ENCODE assay signal across 9 mouse cellular contexts in the genomic region with DNA sequence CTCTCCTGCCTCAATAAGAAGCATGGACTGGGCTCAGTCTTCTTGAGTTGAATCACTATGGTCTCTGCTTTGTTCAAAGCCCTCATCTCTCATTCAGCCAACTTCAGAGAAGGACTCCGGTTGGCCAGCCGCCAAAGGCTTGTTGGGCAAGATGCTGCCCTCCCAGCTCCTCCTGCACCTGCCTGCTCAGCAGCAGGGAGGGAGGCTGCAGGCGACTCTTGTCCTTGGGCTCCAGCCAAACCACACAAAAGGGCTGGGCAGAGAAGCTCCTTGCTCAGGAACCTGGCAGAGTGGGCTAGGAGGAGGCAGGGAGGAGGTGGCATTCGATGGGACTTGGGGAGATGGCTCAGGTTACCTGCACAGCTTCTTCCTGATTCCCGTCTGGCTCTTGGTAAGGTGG. TPM values are rescaled to one million over a fixed set of nuclear protein-coding genes. Genes with fewer than 3 reads are reported as not detected.
A peak's percentile ranks its signal among the peaks of the same experiment; 100 is the strongest.
DNase-seq lines count a peak whose midpoint lies in the region; ATAC-seq lines count a peak whose summit lies in the region.
"Had no signal": no experiment of that assay in that cellular context is flagged by ENCODE, and none has a peak within 500 bp of the region (broad histone marks: within the 10 kb centered on the region; RNA-seq: fewer than 3 reads in every experiment).

No protein-coding gene starts in this region.

- no peak overlapping the region for H3K4me3 ChIP-seq in forebrain, embryonic 16.5 days (replicated peaks; ENCODE audit: low read length)
- H3K4me3 ChIP-seq in midbrain, embryonic 15.5 days = peak overlapping the region; percentile 63
- H3K4me3 ChIP-seq in limb, embryonic 10.5 days = no peak overlapping the region

- peak overlapping the region; percentile 88 for H3K4me2 ChIP-seq in forebrain, embryonic 16.5 days (ENCODE audit: low read length)
- peak overlapping the region; percentile 75 for H3K4me2 ChIP-seq in midbrain, embryonic 15.5 days

- peak; percentile 35 for DNase-seq in layer of hippocampus, adult 9-11 months
- no peak for DNase-seq in layer of hippocampus, adult 18-20 months (ENCODE audit: low spot score in 2 of 2)
- DNase-seq in cerebellum, adult 11 months = peak; percentile 72
- peak; percentile 93 for DNase-seq in kidney, postnatal 10 days
- no peak for DNase-seq in frontal cortex, postnatal 25 days (ENCODE audit: low spot score in 2 of 2)
- DNase-seq in limb, embryonic 10.5 days (ENCODE audit: low spot score) = no peak

- no peaks in the 10 kb centered on the region for H3K9me3 ChIP-seq in forebrain, embryonic 16.5 days (ENCODE audit: control insufficient read depth, low read length)
- no peaks in the 10 kb centered on the region for H3K9me3 ChIP-seq in midbrain, embryonic 15.5 days
- no peaks in the 10 kb centered on the region for H3K9me3 ChIP-seq in limb, embryonic 10.5 days (replicated peaks)
- H3K9me3 ChIP-seq: G1E had no signal

- 12% methylated on average over 5 of the region's 5 CpGs for WGBS in forebrain, embryonic 16.5 days
- 12% methylated on average over 5 of the region's 5 CpGs for WGBS in midbrain, embryonic 15.5 days
- 83% methylated on average over 5 of the region's 5 CpGs for WGBS in limb, embryonic 10.5 days

- peaks cover 52% of the 10 kb centered on the region for H3K4me1 ChIP-seq in forebrain, embryonic 16.5 days (replicated peaks; ENCODE audit: control insufficient read depth, insufficient read depth, low read length)
- peaks cover 67% of the 10 kb centered on the region for H3K4me1 ChIP-seq in midbrain, embryonic 15.5 days
- H3K4me1 ChIP-seq in limb, embryonic 10.5 days = peaks cover 30% of the 10 kb centered on the region

- H3K36me3 ChIP-seq in forebrain, embryonic 16.5 days (ENCODE audit: control insufficient read depth, insufficient read depth) = no peaks in the 10 kb centered on the region
- no peaks in the 10 kb centered on the region for H3K36me3 ChIP-seq in midbrain, embryonic 15.5 days (replicated peaks)
- H3K36me3 ChIP-seq in limb, embryonic 10.5 days = no peaks in the 10 kb centered on the region
- H3K36me3 ChIP-seq: G1E had no signal

- H3K27ac ChIP-seq in forebrain, embryonic 16.5 days (ENCODE audit: low read length) = peak overlapping the region; percentile 60
- H3K27ac ChIP-seq in midbrain, embryonic 15.5 days = peak overlapping the region; percentile 80
- no peak overlapping the region for H3K27ac ChIP-seq in limb, embryonic 10.5 days

- ATAC-seq in forebrain, embryonic 16.5 days = no peak
- no peak for ATAC-seq in midbrain, embryonic 15.5 days (replicated peaks)

- peak overlapping the region; percentile 10; the same call in 1 of the 2 replicates for H3K9ac ChIP-seq in forebrain, embryonic 16.5 days (replicated peaks; ENCODE audit: low read depth, low read length)
- no peak overlapping the region for H3K9ac ChIP-seq in midbrain, embryonic 15.5 days

- no peaks in the 10 kb centered on the region for H3K27me3 ChIP-seq in forebrain, embryonic 16.5 days (replicated peaks; ENCODE audit: control insufficient read depth, insufficient read depth, low read length)
- no peaks in the 10 kb centered on the region for H3K27me3 ChIP-seq in midbrain, embryonic 15.5 days (replicated peaks)
- peaks cover 55% of the 10 kb centered on the region for H3K27me3 ChIP-seq in limb, embryonic 10.5 days (ENCODE audit: low read depth, poor library complexity, severe bottlenecking)

RNA-seq across cellular contexts. Expression of gene Nuak2, which starts 3.3 kb away (rescaled TPM):
- total RNA-seq in layer of hippocampus, adult 18-20 months (2021) = 1 to 10 TPM; 1.6 to 1.9 TPM
- 13.3 and 13.4 TPM in 2 replicates for polyA plus RNA-seq in forebrain, embryonic 16.5 days (2015; fragmentation: Nextera tagmentation; extraction: Ambion mirVana)
- 26.1 and 27.9 TPM in 2 replicates for polyA plus RNA-seq in midbrain, embryonic 15.5 days (2015; fragmentation: Nextera tagmentation; extraction: Ambion mirVana)
- 0.84 and 0.92 TPM in 2 replicates for polyA plus RNA-seq in limb, embryonic 10.5 days (2016; fragmentation: Nextera tagmentation; extraction: Ambion mirVana)
- polyA plus RNA-seq: G1E had no signal

RNA-seq across cellular contexts. Expression of gene Klhdc8a, which starts 20.8 kb away (rescaled TPM):
- 1 to 10 TPM; 4.3 to 5.3 TPM for total RNA-seq in layer of hippocampus, adult 18-20 months (2021)
- 2.7 and 3.4 TPM in 2 replicates for polyA plus RNA-seq in forebrain, embryonic 16.5 days (2015; fragmentation: Nextera tagmentation; extraction: Ambion mirVana)
- polyA plus RNA-seq in midbrain, embryonic 15.5 days (2015; fragmentation: Nextera tagmentation; extraction: Ambion mirVana) = 10.7 and 11.5 TPM in 2 replicates
- not detected in 2 replicates for polyA plus RNA-seq in limb, embryonic 10.5 days (2016; fragmentation: Nextera tagmentation; extraction: Ambion mirVana)
- polyA plus RNA-seq: G1E had no signal

Comparison
In these comparisons a context has a peak if more than half of its experiments do, and no peak if none do; other contexts are left out.
1. DNase-seq: peak in layer of hippocampus, adult 9-11 months (single experiment), cerebellum, adult 11 months (single experiment) and kidney, postnatal 10 days (single experiment); none in layer of hippocampus, adult 18-20 months (0 of 2), frontal cortex, postnatal 25 days (0 of 2) and limb, embryonic 10.5 days (single experiment).